Mouse (Mus musculus): ENCODE data around the gene Glce. TPM values are rescaled to one million over a fixed set of nuclear protein-coding genes. Genes with fewer than 3 reads are reported as not detected.

Glce gene
- polyA plus RNA-seq, 1 experiment from 2014 or later, result 34.6 TPM

DNA sequence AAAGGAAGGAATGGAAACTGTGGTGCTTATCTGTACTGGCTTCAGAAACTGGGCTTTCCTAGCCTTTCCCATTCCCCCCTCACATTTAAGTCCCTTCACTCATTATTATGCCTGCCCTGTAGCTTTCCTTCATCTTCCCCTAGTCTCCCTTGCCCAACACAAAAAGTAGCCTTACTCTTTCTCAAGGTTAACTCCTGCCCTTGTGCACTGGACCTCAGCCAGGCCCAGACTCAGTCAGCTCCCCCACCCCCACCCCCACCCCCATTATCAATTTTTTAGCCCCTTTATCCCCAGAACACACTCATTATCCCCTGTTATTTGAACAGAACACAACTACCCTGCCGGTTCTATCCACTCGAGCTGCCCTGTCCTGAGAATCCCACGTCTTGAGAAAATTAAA lies 1.0 kb upstream of the Glce start:
- Histone ChIP-seq H3K27ac (replicated peaks) (peak overlapping the region; percentile 79), H3K27me3 (no peaks in the 10 kb centered on the region), H3K9ac (peak overlapping the region; percentile 58; the same call in 1 of the 2 replicates), H3K4me2 (replicated peaks) (peak overlapping the region; percentile 50), H3K36me3 (no peaks in the 10 kb centered on the region), H3K4me3 (replicated peaks) (peak overlapping the region; percentile 86), H3K4me1 (peaks cover 13% of the 10 kb centered on the region), H3K9me3 (replicated peaks) (no peaks in the 10 kb centered on the region)
- no peak for ATAC-seq (ENCODE audit: insufficient number of reproducible peaks, low FRiP score, low TSS enrichment, low read depth)
- 53% methylated on average over 3 of the region's 3 CpGs for WGBS

DNA sequence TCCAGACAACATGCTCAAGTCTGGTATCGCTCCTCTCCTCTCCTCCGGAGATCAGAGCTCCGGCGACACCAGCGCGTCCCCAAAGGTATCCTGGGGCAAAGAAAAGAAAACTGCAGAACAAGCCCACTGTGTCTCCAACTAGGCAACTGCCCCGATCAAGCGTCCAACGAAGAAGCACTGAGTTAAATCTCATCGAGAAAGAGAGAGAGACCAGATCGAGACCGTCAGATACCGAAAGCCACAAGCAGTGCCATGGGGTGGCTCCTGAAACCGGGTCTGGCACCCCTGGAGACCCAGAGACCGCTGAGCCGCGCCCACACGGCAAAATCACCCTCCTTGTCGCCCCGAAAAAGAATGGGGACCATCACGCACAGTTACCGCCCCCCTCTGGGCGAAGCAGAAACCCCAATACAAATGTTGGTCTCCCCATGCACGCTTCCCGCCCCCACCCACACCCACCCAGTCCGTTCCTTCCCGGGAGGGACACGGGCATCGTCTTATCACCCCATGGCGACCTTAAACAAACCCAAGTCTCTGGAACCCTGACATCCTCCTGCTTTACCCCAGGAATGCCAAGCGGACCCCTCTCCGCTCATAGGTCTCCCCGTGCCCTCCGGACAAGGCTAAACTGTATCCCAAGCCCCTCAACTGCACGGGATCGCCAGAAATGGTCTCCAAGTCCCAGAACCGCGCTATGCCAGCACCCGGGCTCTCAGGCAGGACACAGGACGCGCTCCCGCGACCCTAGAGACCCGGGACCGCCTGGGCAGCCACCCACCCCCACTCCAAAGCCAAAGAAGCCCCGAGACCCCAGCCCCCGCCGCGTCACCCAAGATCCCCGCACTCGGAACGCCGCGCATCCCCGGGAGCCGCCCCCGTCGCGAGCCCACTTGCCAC lies 656 bp downstream of the Glce start:
- Histone ChIP-seq H3K9ac (peak overlapping the region; percentile 97), H3K4me3 (replicated peaks) (peak overlapping the region; percentile 86), H3K27ac (replicated peaks) (peak overlapping the region; percentile 96), H3K9me3 (replicated peaks) (no peaks in the 10 kb centered on the region), H3K4me2 (replicated peaks) (peak overlapping the region; percentile 83), H3K4me1 (peaks cover 13% of the 10 kb centered on the region), H3K36me3 (no peaks in the 10 kb centered on the region), H3K27me3 (no peaks in the 10 kb centered on the region)
- under 1% methylated on average over 59 of the region's 59 CpGs for WGBS
- peak; percentile 19 for ATAC-seq (ENCODE audit: insufficient number of reproducible peaks, low FRiP score, low TSS enrichment, low read depth)

DNA sequence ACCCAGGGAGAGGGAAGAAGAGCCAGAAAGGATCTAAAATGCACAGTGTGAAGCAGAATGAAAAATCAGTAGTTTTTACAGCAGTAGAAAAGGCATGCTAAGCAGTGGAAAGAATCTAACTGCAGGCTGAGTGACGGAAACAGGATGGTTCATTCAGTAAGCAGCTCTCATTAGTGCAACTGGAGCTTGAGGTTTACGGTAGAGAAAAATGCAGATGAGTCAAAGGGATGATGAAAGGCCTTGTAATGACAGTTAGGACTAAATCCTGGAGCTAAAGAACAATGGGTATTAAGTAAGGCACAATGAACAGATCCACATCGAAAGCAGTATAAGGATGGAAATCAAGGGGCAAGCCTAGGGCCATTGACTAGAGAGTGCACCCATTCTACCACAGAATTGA lies 3.7 kb downstream of the Glce start:
- no peaks in the 10 kb centered on the region for H3K27me3 ChIP-seq
- H3K4me1 ChIP-seq, result peaks cover 16% of the 10 kb centered on the region
- H3K9me3 ChIP-seq (replicated peaks), result no peaks in the 10 kb centered on the region
- ATAC-seq (ENCODE audit: insufficient number of reproducible peaks, low FRiP score, low TSS enrichment, low read depth), result no peak
- WGBS, result 31% methylated on average over 3 of the region's 3 CpGs
- no peak overlapping the region for H3K27ac ChIP-seq (replicated peaks)
- H3K4me2 ChIP-seq (replicated peaks), result no peak overlapping the region
- H3K9ac ChIP-seq, result no peak overlapping the region
- no peaks in the 10 kb centered on the region for H3K36me3 ChIP-seq
- H3K4me3 ChIP-seq (replicated peaks), result no peak overlapping the region

DNA sequence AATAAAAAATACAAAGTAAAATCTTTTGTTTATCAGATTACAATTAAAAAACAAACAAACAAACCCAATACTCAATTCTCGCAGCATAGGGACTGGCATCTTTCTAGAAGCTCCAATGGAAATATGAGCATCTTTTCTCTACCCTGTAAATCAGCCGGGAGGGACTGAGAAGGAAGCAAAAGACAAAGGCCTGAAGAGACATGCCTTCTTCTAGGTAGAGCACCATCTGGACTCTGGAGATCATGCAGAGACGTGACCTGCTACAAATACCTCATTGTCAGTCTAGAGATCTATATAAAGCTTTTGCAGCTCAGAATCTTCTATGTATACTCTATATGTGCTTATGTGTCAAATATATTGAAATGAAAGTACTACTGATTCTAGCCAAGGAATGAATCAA lies 6.6 kb downstream of the Glce start:
- no peaks in the 10 kb centered on the region for H3K36me3 ChIP-seq
- no peak overlapping the region for H3K4me2 ChIP-seq (replicated peaks)
- H3K27ac ChIP-seq (replicated peaks), result no peak overlapping the region
- no peak overlapping the region for H3K9ac ChIP-seq
- no peak for ATAC-seq (ENCODE audit: insufficient number of reproducible peaks, low FRiP score, low TSS enrichment, low read depth)
- no peak overlapping the region for H3K4me3 ChIP-seq (replicated peaks)
- 74% methylated on average over 3 of the region's 3 CpGs for WGBS
- peaks cover 10% of the 10 kb centered on the region; the same call in 1 of the 2 replicates for H3K4me1 ChIP-seq
- H3K9me3 ChIP-seq (replicated peaks), result no peaks in the 10 kb centered on the region
- no peaks in the 10 kb centered on the region for H3K27me3 ChIP-seq

DNA sequence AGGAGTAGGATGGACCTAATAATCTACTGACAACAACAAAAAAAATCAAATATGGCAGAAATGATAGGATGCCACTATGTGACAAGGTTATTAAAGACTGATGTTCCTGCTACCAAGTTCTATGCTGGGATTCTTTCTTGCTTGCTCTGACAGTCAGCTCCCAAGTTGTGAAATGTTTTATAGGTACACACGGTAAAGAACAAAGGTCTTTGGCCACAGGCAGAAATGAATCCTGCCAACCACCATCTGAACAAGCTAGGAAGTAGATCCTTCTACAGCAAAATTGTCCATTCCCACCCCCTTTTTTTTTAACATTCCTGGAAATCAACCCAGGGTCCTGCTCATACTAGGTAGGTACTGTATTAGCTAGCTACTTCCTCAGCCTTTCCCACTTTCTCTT lies 25.9 kb downstream of the Glce start:
- H3K9me3 ChIP-seq (replicated peaks), result no peaks in the 10 kb centered on the region
- H3K4me2 ChIP-seq (replicated peaks), result no peak overlapping the region
- no peak overlapping the region for H3K27ac ChIP-seq (replicated peaks)
- H3K4me1 ChIP-seq, result no peaks in the 10 kb centered on the region
- H3K9ac ChIP-seq, result no peak overlapping the region
- ATAC-seq (ENCODE audit: insufficient number of reproducible peaks, low FRiP score, low TSS enrichment, low read depth), result no peak
- H3K27me3 ChIP-seq, result no peaks in the 10 kb centered on the region
- WGBS, result 73% methylated on average over 1 of the region's 1 CpGs
- H3K36me3 ChIP-seq, result no peaks in the 10 kb centered on the region
- H3K4me3 ChIP-seq (replicated peaks), result no peak overlapping the region

DNA sequence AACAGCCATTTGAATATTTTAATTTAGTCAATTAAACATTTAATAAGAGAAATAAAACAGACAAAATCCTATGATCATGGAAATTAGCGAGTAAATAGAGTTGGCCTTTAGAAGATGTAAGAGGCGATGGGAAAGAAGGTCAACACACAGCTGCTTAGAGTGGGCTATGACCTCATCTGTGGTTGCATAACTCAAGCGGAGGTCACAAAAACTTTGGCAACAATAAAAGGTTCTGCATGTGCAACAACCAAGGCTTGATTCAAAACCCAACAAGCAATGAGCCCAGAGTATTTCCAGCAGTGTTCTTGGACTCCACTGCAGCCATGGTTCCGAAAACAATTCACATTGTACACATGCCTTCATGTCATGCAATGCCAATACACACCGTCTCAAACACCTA lies 30.9 kb downstream of the Glce start:
- Histone ChIP-seq H3K36me3 (no peaks in the 10 kb centered on the region), H3K4me3 (replicated peaks) (no peak overlapping the region), H3K27ac (replicated peaks) (no peak overlapping the region), H3K4me1 (no peaks in the 10 kb centered on the region), H3K27me3 (no peaks in the 10 kb centered on the region), H3K4me2 (replicated peaks) (no peak overlapping the region), H3K9ac (no peak overlapping the region), H3K9me3 (replicated peaks) (no peaks in the 10 kb centered on the region)
- ATAC-seq (ENCODE audit: insufficient number of reproducible peaks, low FRiP score, low TSS enrichment, low read depth), result no peak
- WGBS, result 84% methylated on average over 5 of the region's 5 CpGs

DNA sequence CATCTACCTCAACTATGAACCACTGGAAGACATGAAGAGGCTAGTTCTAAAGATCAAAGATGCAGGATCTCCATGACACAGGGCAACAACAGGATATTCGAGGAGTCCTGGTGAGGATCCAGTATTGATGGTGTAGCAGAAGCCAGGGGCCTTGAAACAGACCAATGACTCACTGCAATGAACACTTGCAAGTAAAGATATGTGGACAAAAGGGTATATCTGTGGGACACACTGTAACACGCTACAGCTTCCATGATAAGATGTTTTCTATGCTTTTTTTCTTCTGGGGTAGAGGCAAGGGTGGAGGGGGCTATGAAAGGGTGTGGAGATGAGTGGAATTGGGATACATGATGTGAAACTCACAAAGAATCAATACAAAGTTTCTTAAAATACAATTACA lies 36.9 kb downstream of the Glce start:
- Histone ChIP-seq H3K36me3 (0 out of 2 replicates have a peak, but pooled peaks cover 3% of the 10 kb centered on the region), H3K4me3 (replicated peaks) (no peak overlapping the region), H3K4me2 (replicated peaks) (no peak overlapping the region), H3K9ac (no peak overlapping the region), H3K9me3 (replicated peaks) (no peaks in the 10 kb centered on the region), H3K4me1 (no peaks in the 10 kb centered on the region), H3K27me3 (no peaks in the 10 kb centered on the region), H3K27ac (replicated peaks) (no peak overlapping the region)
- 94% methylated on average over 2 of the region's 2 CpGs for WGBS
- ATAC-seq (ENCODE audit: insufficient number of reproducible peaks, low FRiP score, low TSS enrichment, low read depth), result no peak

DNA sequence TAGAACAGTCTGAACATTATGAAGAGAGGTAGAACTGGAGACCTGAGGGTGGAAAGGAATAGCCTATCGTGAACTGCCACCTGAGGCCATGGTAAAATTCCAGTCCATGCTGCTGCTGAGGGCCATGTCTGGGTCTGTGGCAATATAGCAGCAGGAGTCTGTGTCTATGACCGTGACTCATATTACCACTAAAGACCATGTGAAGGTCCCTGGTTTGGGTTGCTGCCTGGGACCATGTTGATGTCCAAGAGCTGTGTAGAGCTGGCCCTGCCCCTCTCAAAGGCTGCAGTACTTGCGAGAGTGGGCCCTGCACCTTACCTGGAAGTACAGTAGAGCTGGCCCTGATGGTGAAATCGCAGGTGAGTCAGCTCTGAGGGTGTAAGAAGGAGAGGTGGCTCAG lies 37.6 kb downstream of the Glce start:
- H3K27me3 ChIP-seq, result no peaks in the 10 kb centered on the region
- no peak overlapping the region for H3K4me3 ChIP-seq (replicated peaks)
- H3K27ac ChIP-seq (replicated peaks), result no peak overlapping the region
- no peak overlapping the region for H3K9ac ChIP-seq
- WGBS, result 91% methylated on average over 4 of the region's 4 CpGs
- no peaks in the 10 kb centered on the region for H3K4me1 ChIP-seq
- H3K9me3 ChIP-seq (replicated peaks), result no peaks in the 10 kb centered on the region
- no peak for ATAC-seq (ENCODE audit: insufficient number of reproducible peaks, low FRiP score, low TSS enrichment, low read depth)
- 0 out of 2 replicates have a peak, but pooled peaks cover 3% of the 10 kb centered on the region for H3K36me3 ChIP-seq
- no peak overlapping the region for H3K4me2 ChIP-seq (replicated peaks)

DNA sequence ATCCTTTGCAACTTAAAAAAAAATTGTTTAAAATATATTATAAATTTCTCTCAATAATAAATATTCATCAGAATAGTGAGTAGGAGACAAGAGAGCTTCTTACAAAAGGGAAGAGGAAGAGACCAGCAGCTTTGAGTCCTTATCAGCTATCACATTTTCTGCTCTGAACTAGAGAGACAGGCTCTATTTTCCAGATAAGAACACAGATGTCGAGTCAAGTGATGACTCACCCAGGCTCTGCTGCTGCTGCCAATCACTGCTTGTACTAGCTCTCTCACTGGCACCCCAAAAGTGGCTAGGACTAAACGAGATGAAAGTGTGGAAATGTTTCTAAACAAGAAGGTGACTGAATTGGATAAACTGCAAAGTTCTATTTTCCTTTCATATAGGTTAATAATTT lies 39.5 kb downstream of the Glce start:
- Histone ChIP-seq H3K4me1 (no peaks in the 10 kb centered on the region), H3K9ac (no peak overlapping the region), H3K9me3 (replicated peaks) (no peaks in the 10 kb centered on the region), H3K4me2 (replicated peaks) (no peak overlapping the region), H3K4me3 (replicated peaks) (no peak overlapping the region), H3K36me3 (0 out of 2 replicates have a peak, but pooled peaks cover 3% of the 10 kb centered on the region), H3K27me3 (no peaks in the 10 kb centered on the region), H3K27ac (replicated peaks) (no peak overlapping the region)
- WGBS, result 49% methylated on average over 2 of the region's 2 CpGs
- no peak for ATAC-seq (ENCODE audit: insufficient number of reproducible peaks, low FRiP score, low TSS enrichment, low read depth)

DNA sequence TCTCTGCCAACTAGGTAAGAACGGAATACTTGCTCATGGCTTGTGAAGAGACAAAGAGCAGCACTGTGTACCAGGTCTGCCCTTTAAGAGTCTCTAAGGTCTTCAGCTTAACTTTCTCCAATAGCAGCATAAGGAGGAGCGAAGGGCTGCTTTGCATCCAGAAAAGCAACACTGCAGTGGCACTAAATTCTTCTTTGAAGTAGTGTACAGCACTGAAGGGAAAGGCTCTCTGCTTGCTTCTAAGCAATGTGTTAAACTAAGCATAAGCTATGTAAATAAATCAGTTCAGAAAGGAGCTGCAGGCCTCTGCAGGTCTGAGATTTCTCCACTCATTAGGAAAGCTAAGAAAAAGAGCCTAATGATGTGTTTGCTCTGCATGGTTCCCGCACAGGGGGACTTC lies 40.9 kb downstream of the Glce start:
- no peak for ATAC-seq (ENCODE audit: insufficient number of reproducible peaks, low FRiP score, low TSS enrichment, low read depth)
- 0 out of 2 replicates have a peak, but pooled peaks cover 3% of the 10 kb centered on the region for H3K36me3 ChIP-seq
- no peak overlapping the region for H3K27ac ChIP-seq (replicated peaks)
- H3K27me3 ChIP-seq, result no peaks in the 10 kb centered on the region
- H3K4me3 ChIP-seq (replicated peaks), result no peak overlapping the region
- H3K4me1 ChIP-seq, result no peaks in the 10 kb centered on the region
- H3K9ac ChIP-seq, result no peak overlapping the region
- no peaks in the 10 kb centered on the region for H3K9me3 ChIP-seq (replicated peaks)
- WGBS, result 58% methylated on average over 3 of the region's 3 CpGs
- no peak overlapping the region for H3K4me2 ChIP-seq (replicated peaks)

DNA sequence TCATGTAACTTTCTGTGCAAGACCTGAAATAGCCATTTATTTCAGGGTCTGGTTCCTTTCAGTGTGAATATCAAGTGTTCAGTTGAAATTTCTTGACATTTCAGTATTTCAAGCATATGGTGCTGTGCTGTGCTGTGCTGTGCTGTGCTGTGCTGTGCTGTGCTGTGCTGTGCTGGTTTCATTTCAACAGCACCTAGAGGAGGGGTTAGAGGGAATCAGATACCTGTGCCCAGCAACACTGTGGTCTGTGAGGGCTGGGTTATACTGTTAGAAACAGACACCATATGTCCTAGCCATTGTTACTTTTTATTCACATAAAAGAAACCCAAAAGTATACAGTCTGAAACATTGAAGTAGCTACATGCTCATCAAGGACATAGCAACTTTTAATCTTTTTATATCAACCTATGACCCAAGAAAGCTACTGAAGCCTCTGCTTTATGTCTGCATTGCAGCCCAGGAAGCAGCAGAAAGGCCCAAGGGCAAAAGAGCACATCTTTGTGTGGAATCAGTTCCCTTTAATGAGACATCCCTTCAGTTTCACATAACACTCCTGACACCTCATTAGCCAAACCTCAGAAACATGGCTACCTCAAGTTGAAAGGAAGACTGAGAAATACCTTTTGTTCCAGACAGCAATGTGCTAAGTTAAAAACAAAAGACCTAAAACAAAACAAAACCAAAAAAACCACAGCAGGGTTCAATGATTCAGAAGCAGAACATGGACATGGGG lies 42.3 kb downstream of the Glce start:
- no peak overlapping the region for H3K9ac ChIP-seq
- no peaks in the 10 kb centered on the region for H3K27me3 ChIP-seq
- no peak for ATAC-seq (ENCODE audit: insufficient number of reproducible peaks, low FRiP score, low TSS enrichment, low read depth)
- no peaks in the 10 kb centered on the region for H3K4me1 ChIP-seq
- no peak overlapping the region for H3K4me2 ChIP-seq (replicated peaks)
- no peak overlapping the region for H3K27ac ChIP-seq (replicated peaks)
- 0 out of 2 replicates have a peak, but pooled peaks cover 3% of the 10 kb centered on the region for H3K36me3 ChIP-seq
- H3K4me3 ChIP-seq (replicated peaks), result no peak overlapping the region
- H3K9me3 ChIP-seq (replicated peaks), result no peaks in the 10 kb centered on the region

Measured in embryonic facial prominence, embryonic 15.5 days (tissue).